In genomic region chr9:73091747-73092146, GRCm38 (mm10) we compare ENCODE assay signal across 9 mouse cellular contexts. TPM values are rescaled to one million over a fixed set of nuclear protein-coding genes. Genes with fewer than 3 reads are reported as not detected.
DNase-seq lines count a peak whose midpoint lies in the region; ATAC-seq lines count a peak whose summit lies in the region.
"Had no signal": no experiment of that assay in that cellular context is flagged by ENCODE, and none has a peak within 500 bp of the region (broad histone marks: within the 10 kb centered on the region; RNA-seq: fewer than 3 reads in every experiment).

No protein-coding gene starts in this region.

- H3K27me3 ChIP-seq in midbrain, embryonic 11.5 days (ENCODE audit: control insufficient read depth, insufficient read depth, low read length): no peaks in the 10 kb centered on the region
- H3K27me3 ChIP-seq in midbrain, embryonic 15.5 days (replicated peaks): no peaks in the 10 kb centered on the region
- H3K27me3 ChIP-seq in midbrain, embryonic 14.5 days (ENCODE audit: control insufficient read depth, insufficient read depth, low read length): no peaks in the 10 kb centered on the region

- WGBS in midbrain, embryonic 11.5 days: 0% methylated on average over 1 of the region's 1 CpGs
- WGBS in midbrain, embryonic 15.5 days: 2% methylated on average over 1 of the region's 1 CpGs
- WGBS in midbrain, embryonic 14.5 days: 0% methylated on average over 1 of the region's 1 CpGs

- H3K9me3 ChIP-seq in midbrain, embryonic 11.5 days (ENCODE audit: control insufficient read depth, low read length): no peaks in the 10 kb centered on the region
- no peaks in the 10 kb centered on the region for H3K9me3 ChIP-seq in midbrain, embryonic 15.5 days
- H3K9me3 ChIP-seq in midbrain, embryonic 14.5 days (ENCODE audit: control insufficient read depth, low read length): no peaks in the 10 kb centered on the region

- H3K27ac ChIP-seq in midbrain, embryonic 11.5 days (ENCODE audit: low read depth, low read length): no peak overlapping the region
- H3K27ac ChIP-seq in midbrain, embryonic 15.5 days: no peak overlapping the region
- no peak overlapping the region for H3K27ac ChIP-seq in midbrain, embryonic 14.5 days (replicated peaks; ENCODE audit: low read depth, low read length)

- no peak overlapping the region for H3K9ac ChIP-seq in midbrain, embryonic 11.5 days (ENCODE audit: low read length)
- H3K9ac ChIP-seq in midbrain, embryonic 15.5 days: no peak overlapping the region
- no peak overlapping the region for H3K9ac ChIP-seq in midbrain, embryonic 14.5 days (replicated peaks; ENCODE audit: low read length)

- no peak overlapping the region for H3K4me3 ChIP-seq in midbrain, embryonic 11.5 days (ENCODE audit: low read depth, low read length)
- H3K4me3 ChIP-seq in midbrain, embryonic 15.5 days: no peak overlapping the region
- no peak overlapping the region for H3K4me3 ChIP-seq in midbrain, embryonic 14.5 days (replicated peaks; ENCODE audit: low read depth, low read length)

- no peak overlapping the region for H3K4me2 ChIP-seq in midbrain, embryonic 11.5 days
- H3K4me2 ChIP-seq in midbrain, embryonic 15.5 days: no peak overlapping the region
- no peak overlapping the region for H3K4me2 ChIP-seq in midbrain, embryonic 14.5 days (ENCODE audit: low read length)

- H3K36me3 ChIP-seq in midbrain, embryonic 11.5 days (ENCODE audit: control insufficient read depth, insufficient read depth, low read length): no peaks in the 10 kb centered on the region
- no peaks in the 10 kb centered on the region for H3K36me3 ChIP-seq in midbrain, embryonic 15.5 days (replicated peaks)
- no peaks in the 10 kb centered on the region for H3K36me3 ChIP-seq in midbrain, embryonic 14.5 days (ENCODE audit: control insufficient read depth, insufficient read depth, low read length)

- no peaks in the 10 kb centered on the region for H3K4me1 ChIP-seq in midbrain, embryonic 11.5 days (ENCODE audit: control insufficient read depth, insufficient read depth, low read length)
- no peaks in the 10 kb centered on the region for H3K4me1 ChIP-seq in midbrain, embryonic 15.5 days
- no peaks in the 10 kb centered on the region for H3K4me1 ChIP-seq in midbrain, embryonic 14.5 days (ENCODE audit: control insufficient read depth, insufficient read depth, low read length)

- DNase-seq in frontal cortex, postnatal 14 days (ENCODE audit: low spot score in 2 of 2): no peak
- DNase-seq in midbrain, embryonic 11.5 days (ENCODE audit: low spot score, missing footprints): peak; percentile 91
- DNase-seq in brain, adult 2 months (ENCODE audit: low read depth, low spot score): peak; percentile 83
- DNase-seq in hindlimb bud, embryonic 11.5 days (ENCODE audit: extremely low spot score, low read depth, low spot score): peak; percentile 46
- peak; percentile 87 for DNase-seq in midbrain, embryonic 14.5 days
- DNase-seq in spleen, postnatal 4 days (ENCODE audit: low spot score in 2 of 2): no peak

- ATAC-seq in frontal cortex, adult (ENCODE audit: low TSS enrichment): peak; percentile 69
- ATAC-seq in midbrain, embryonic 11.5 days (ENCODE audit: low FRiP score): no peak
- ATAC-seq in midbrain, embryonic 15.5 days (replicated peaks): no peak
- ATAC-seq in midbrain, embryonic 14.5 days (ENCODE audit: low FRiP score, low TSS enrichment): no peak

RNA-seq across cellular contexts. Expression of gene Khdc3, which starts 9.9 kb away (rescaled TPM):
- polyA plus RNA-seq in midbrain, embryonic 11.5 days (2014; fragmentation: Nextera tagmentation; extraction: Ambion mirVana): not detected in 2 replicates
- 0.22 and 0.28 TPM in 2 replicates for polyA plus RNA-seq in midbrain, embryonic 15.5 days (2015; fragmentation: Nextera tagmentation; extraction: Ambion mirVana)
- polyA plus RNA-seq in midbrain, embryonic 14.5 days (2014; fragmentation: Nextera tagmentation; extraction: Ambion mirVana): 0.23 and 0.24 TPM in 2 replicates

RNA-seq across cellular contexts. Expression of gene Gm20509, which starts 10.5 kb away (rescaled TPM):
- not detected in 2 replicates for polyA plus RNA-seq in midbrain, embryonic 11.5 days (2014; fragmentation: Nextera tagmentation; extraction: Ambion mirVana)
- not detected in 2 replicates for polyA plus RNA-seq in midbrain, embryonic 15.5 days (2015; fragmentation: Nextera tagmentation; extraction: Ambion mirVana)
- polyA plus RNA-seq in midbrain, embryonic 14.5 days (2014; fragmentation: Nextera tagmentation; extraction: Ambion mirVana): not detected in 2 replicates
- polyA plus RNA-seq: large intestine, adult 2 months had no signal

RNA-seq across cellular contexts. Expression of gene Rsl24d1, which starts 21.5 kb away (rescaled TPM):
- 172 and 184 TPM in 2 replicates for polyA plus RNA-seq in midbrain, embryonic 11.5 days (2014; fragmentation: Nextera tagmentation; extraction: Ambion mirVana)
- 96.0 and 100 TPM in 2 replicates for polyA plus RNA-seq in midbrain, embryonic 15.5 days (2015; fragmentation: Nextera tagmentation; extraction: Ambion mirVana)
- 121 and 122 TPM in 2 replicates for polyA plus RNA-seq in midbrain, embryonic 14.5 days (2014; fragmentation: Nextera tagmentation; extraction: Ambion mirVana)

RNA-seq across cellular contexts. Expression of gene Rab27a, which starts 47.1 kb away (rescaled TPM):
- 0.52 and 0.55 TPM in 2 replicates for polyA plus RNA-seq in midbrain, embryonic 11.5 days (2014; fragmentation: Nextera tagmentation; extraction: Ambion mirVana)
- polyA plus RNA-seq in midbrain, embryonic 15.5 days (2015; fragmentation: Nextera tagmentation; extraction: Ambion mirVana): 3.1 and 3.7 TPM in 2 replicates
- polyA plus RNA-seq in midbrain, embryonic 14.5 days (2014; fragmentation: Nextera tagmentation; extraction: Ambion mirVana): 0.74 and 1.0 TPM in 2 replicates

RNA-seq across cellular contexts. Expression of gene Pigb, which starts 51.6 kb away (rescaled TPM):
- 18.3 and 19.0 TPM in 2 replicates for polyA plus RNA-seq in midbrain, embryonic 11.5 days (2014; fragmentation: Nextera tagmentation; extraction: Ambion mirVana)
- polyA plus RNA-seq in midbrain, embryonic 15.5 days (2015; fragmentation: Nextera tagmentation; extraction: Ambion mirVana): 15.1 and 17.2 TPM in 2 replicates
- polyA plus RNA-seq in midbrain, embryonic 14.5 days (2014; fragmentation: Nextera tagmentation; extraction: Ambion mirVana): 13.6 and 16.8 TPM in 2 replicates

Comparison
In these comparisons a context has a peak if more than half of its experiments do, and no peak if none do; other contexts are left out.
1. DNase-seq: peak in midbrain, embryonic 11.5 days (single experiment), brain, adult 2 months (single experiment), hindlimb bud, embryonic 11.5 days (single experiment) and midbrain, embryonic 14.5 days (single experiment); none in frontal cortex, postnatal 14 days (0 of 2) and spleen, postnatal 4 days (0 of 2).